Mouse (Mus musculus) brain, embryonic 14.5 days (tissue): ENCODE data around the gene Hnf1b.

Experiments used
- CTCF ChIP-seq: fragments of 200-500 bp; IDR thresholded peaks from 2 replicates; pipeline ENCODE4 v1.5.1; 2012; ENCODE audit warnings: inconsistent platforms, mild to moderate bottlenecking, moderate library complexity, borderline replicate concordance; ENCODE audit not compliant: insufficient read depth, insufficient read length; ENCODE audit errors: extremely low read depth
- POLR2A ChIP-seq: fragments of 200-500 bp; IDR thresholded peaks from 2 replicates; pipeline ENCODE4 v1.6.1; 2012; ENCODE audit warnings: mild to moderate bottlenecking, inconsistent platforms, borderline replicate concordance; ENCODE audit not compliant: poor library complexity, insufficient read depth, insufficient read length, severe bottlenecking; ENCODE audit errors: extremely low read depth

GRCm38 (mm10) chr11:83815191-83815590 lies 34.7 kb upstream of the Hnf1b start:
- TF ChIP-seq CTCF (no peak), POLR2A (no peak)
